Mouse (Mus musculus) layer of hippocampus, postnatal 36 days (tissue): ENCODE measurements around the gene Zfp771. TPM values are rescaled to one million over a fixed set of nuclear protein-coding genes. Genes with fewer than 3 reads are reported as not detected.

Experiments used
- DNase-seq, 2 experiments: peaks; one replicate each; pipeline ENCODE4 v3.0.0; 2022
- total RNA-seq, 2 experiments: library from RNA; stranded (reverse); gene quantifications; 2 replicates each; pipeline ENCODE4 v1.2.3; 2021

Zfp771 gene
- total RNA-seq, 2 experiments from 2014 or later, result 69.3 to 74.9 TPM

- DNase-seq, result no peak
Observed at GRCm38 (mm10) chr7:127287940-127288339, 43.9 kb downstream of the Zfp771 start.

DNA sequence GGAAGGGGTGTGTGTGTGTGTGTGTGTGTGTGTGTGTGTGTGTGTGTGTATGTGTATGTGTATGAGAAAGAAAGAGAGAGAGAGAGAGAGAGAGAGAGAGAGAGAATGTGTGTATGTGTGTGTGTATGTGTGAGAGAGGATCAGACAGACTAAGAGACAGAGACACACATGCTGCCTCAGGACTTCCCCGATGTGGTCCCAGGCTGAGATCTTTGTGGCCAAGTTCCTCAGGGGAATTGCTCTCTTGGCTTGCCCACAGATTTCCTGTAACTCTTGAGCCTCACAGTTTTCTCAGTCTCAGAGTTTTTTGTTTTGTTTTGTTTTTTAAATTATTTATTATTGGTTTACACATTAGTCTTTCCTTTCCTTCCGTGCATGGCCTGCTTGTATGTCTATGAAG lies 45.2 kb downstream of the Zfp771 start:
- no peak for DNase-seq

GRCm38 (mm10) chr7:127290142-127290541 lies 46.1 kb downstream of the Zfp771 start:
- no peak for DNase-seq

DNA sequence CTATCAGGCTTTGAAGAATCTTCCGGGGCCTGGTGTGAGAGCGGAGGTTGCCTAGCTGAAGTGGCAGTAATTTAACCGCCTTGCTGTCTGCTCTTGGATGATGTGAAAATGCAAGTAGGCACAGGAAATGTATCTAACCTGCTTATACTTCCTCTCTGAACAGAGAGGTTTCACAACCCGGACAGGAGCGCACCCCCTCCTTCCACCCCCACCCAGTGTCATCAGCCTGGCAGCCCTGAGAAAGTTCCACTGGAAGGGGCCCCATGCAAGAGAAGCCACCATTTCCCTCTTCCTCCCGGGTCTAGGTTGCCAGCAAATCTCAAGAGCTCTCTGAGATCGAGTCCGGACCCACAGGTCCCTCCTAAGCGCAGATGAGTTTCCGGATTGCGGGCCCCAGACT lies 52.0 kb downstream of the Zfp771 start, which contains the start of gene Itgal:
Itgal (plus strand) TSS at position 163 of the 400 bp plus-strand sequence.
- no peak for DNase-seq

GRCm38 (mm10) chr7:127296786-127297555 lies 52.9 kb downstream of the Zfp771 start:
- DNase-seq, result no peak

GRCm38 (mm10) chr7:127297586-127298193 lies 53.6 kb downstream of the Zfp771 start:
- no peak for DNase-seq

Other genes with a start within 250 kb of the Zfp771 start
- gene Mvp, start 229.7 kb upstream of the Zfp771 start, total RNA-seq, result 1 to 10 TPM; 7.2 to 8.4 TPM
- under 1 TPM in 1 of 2 experiments, not detected in 1; 0.90 TPM for gene Pagr1b, start 227.8 kb upstream of the Zfp771 start, total RNA-seq
- 10 to 100 TPM; 10.4 to 16.2 TPM for gene Pagr1a, start 226.9 kb upstream of the Zfp771 start, total RNA-seq
- gene Gm42742, start 223.2 kb upstream of the Zfp771 start, total RNA-seq, result 10 to 100 TPM; 68.6 to 82.2 TPM
- 100 to 1,000 TPM; 229 to 233 TPM for gene Prrt2, start 223.1 kb upstream of the Zfp771 start, total RNA-seq
- 100 to 1,000 TPM; 258 to 261 TPM for gene Maz, start 217.2 kb upstream of the Zfp771 start, total RNA-seq
- 1 to 10 TPM; 6.9 to 7.3 TPM for gene Kif22, start 201.8 kb upstream of the Zfp771 start, total RNA-seq
- gene Zg16, start 156.9 kb upstream of the Zfp771 start, total RNA-seq, result not detected
- 1 to 10 TPM in 1 of 2 experiments, under 1 TPM in 1; 0.92 to 1.1 TPM for gene AI467606, start 152.9 kb upstream of the Zfp771 start, total RNA-seq
- under 1 TPM; 0.32 to 0.66 TPM for gene Qprt, start 122.0 kb upstream of the Zfp771 start, total RNA-seq
- under 1 TPM; 0.50 to 0.73 TPM for gene Spn, start 106.5 kb upstream of the Zfp771 start, total RNA-seq
- gene Cd2bp2, start 48.2 kb upstream of the Zfp771 start, total RNA-seq, result 10 to 100 TPM; 93.9 to 95.1 TPM
- 100 to 1,000 TPM; 107 to 108 TPM for gene Tbc1d10b, start 35.8 kb upstream of the Zfp771 start, total RNA-seq
- 1 to 10 TPM in 1 of 2 experiments, not detected in 1; 1.1 TPM for gene Mylpf, start 35.4 kb upstream of the Zfp771 start, total RNA-seq
- 10 to 100 TPM; 21.0 TPM for gene Zfp553, start 11.2 kb upstream of the Zfp771 start, total RNA-seq
- 1 to 10 TPM; 5.2 to 5.4 TPM for gene Sept1, start 11.1 kb upstream of the Zfp771 start, total RNA-seq
- gene Dctpp1, start 16.4 kb downstream of the Zfp771 start, total RNA-seq, result 10 to 100 TPM; 21.0 to 21.9 TPM
- gene Sephs2, start 29.8 kb downstream of the Zfp771 start, total RNA-seq, result 10 to 100 TPM; 36.1 to 37.2 TPM
- under 1 TPM; 0.10 to 0.35 TPM for gene Itgal, start 52.0 kb downstream of the Zfp771 start, total RNA-seq
- gene Zfp768, start 101.3 kb downstream of the Zfp771 start, total RNA-seq, result 10 to 100 TPM; 10.2 to 11.4 TPM
- gene Zfp747, start 131.8 kb downstream of the Zfp771 start, total RNA-seq, result 1 to 10 TPM; 6.4 to 7.4 TPM
- 1 to 10 TPM; 2.7 to 3.2 TPM for gene 9130019O22Rik, start 142.9 kb downstream of the Zfp771 start, total RNA-seq
- gene E430018J23Rik, start 149.4 kb downstream of the Zfp771 start, total RNA-seq, result 1 to 10 TPM; 6.8 to 7.0 TPM
- gene Zfp764, start 162.5 kb downstream of the Zfp771 start, total RNA-seq, result 1 to 10 TPM; 3.7 to 4.8 TPM
- 10 to 100 TPM; 12.5 to 17.4 TPM for gene Zfp688, start 177.8 kb downstream of the Zfp771 start, total RNA-seq
- 1 to 10 TPM; 6.9 to 7.1 TPM for gene Zfp689, start 204.9 kb downstream of the Zfp771 start, total RNA-seq
- gene Prr14, start 215.3 kb downstream of the Zfp771 start, total RNA-seq, result 10 to 100 TPM; 27.6 to 30.5 TPM
- 10 to 100 TPM; 61.5 to 65.4 TPM for gene Fbrs, start 234.9 kb downstream of the Zfp771 start, total RNA-seq